Mouse (Mus musculus) right cerebral cortex, adult 18-20 months (tissue): Measurements from ENCODE around the gene Chst1.

Source experiments
- DNase-seq: peaks from one replicate; pipeline ENCODE4 v3.0.0; 2022; ENCODE audit warnings: mixed read lengths

The Chst1 gene

GRCm38 (mm10) chr2:92609704-92610379 is 10.3 kb downstream of the Chst1 start:
- DNase-seq = no peak

GRCm38 (mm10) chr2:92613645-92614044 is 14.1 kb downstream of the Chst1 start:
- DNase-seq = no peak

GRCm38 (mm10) chr2:92614106-92614505 is 14.6 kb downstream of the Chst1 start:
- DNase-seq = no peak

- DNase-seq = no peak
These were observed 17.7 kb downstream of the Chst1 start for GRCm38 (mm10) chr2:92617077-92617756.

- DNase-seq = no peak
These were observed 18.5 kb downstream of the Chst1 start for GRCm38 (mm10) chr2:92618016-92618415.

GRCm38 (mm10) chr2:92627633-92628032 is 28.1 kb downstream of the Chst1 start:
- DNase-seq = no peak

- DNase-seq = no peak
These were observed 31.3 kb downstream of the Chst1 start for GRCm38 (mm10) chr2:92630799-92631198.

- no peak for DNase-seq
These were observed 32.5 kb downstream of the Chst1 start for GRCm38 (mm10) chr2:92632027-92632426.

- no peak for DNase-seq
These were observed 41.0 kb downstream of the Chst1 start for GRCm38 (mm10) chr2:92640555-92640954.

- no peak for DNase-seq
These were observed 46.0 kb downstream of the Chst1 start for GRCm38 (mm10) chr2:92645282-92646037.

- no peak for DNase-seq
These were observed 49.8 kb downstream of the Chst1 start for GRCm38 (mm10) chr2:92649154-92649801.

- no peak for DNase-seq
These were observed 50.9 kb downstream of the Chst1 start for GRCm38 (mm10) chr2:92650428-92650827.

- peak; percentile 38 for DNase-seq
These were observed 51.8 kb downstream of the Chst1 start for GRCm38 (mm10) chr2:92651294-92651816.

GRCm38 (mm10) chr2:92657189-92657588 is 57.7 kb downstream of the Chst1 start:
- DNase-seq = no peak

- no peak for DNase-seq
These were observed 59.0 kb downstream of the Chst1 start for GRCm38 (mm10) chr2:92658293-92659150.

GRCm38 (mm10) chr2:92659491-92660035 is 60.1 kb downstream of the Chst1 start:
- no peak for DNase-seq

GRCm38 (mm10) chr2:92662534-92663068 is 63.1 kb downstream of the Chst1 start:
- DNase-seq = no peak
